Mouse (Mus musculus): ENCODE data around the gene Ppp2r5e.

- no peak for TF ChIP-seq POLR2A (IDR thresholded peaks at IDR 0.05; ENCODE audit: borderline replicate concordance, low read depth, low read length)
- TF ChIP-seq CTCF (IDR thresholded peaks at IDR 0.05; ENCODE audit: low read depth, low read length), result no peak
Observed at GRCm38 (mm10) chr12:75522931-75523330, 73.1 kb downstream of the Ppp2r5e start.
